Mouse (Mus musculus) lung, postnatal 4 days (tissue): ENCODE results near the gene Gpn3.
"Not testable (repeated sequence)": the region's sequence is repeated elsewhere in the genome, so short reads cannot be mapped to it uniquely, and the experiment has no call there.

Experiments
- DNase-seq, 2 experiments: peaks; one replicate each; pipeline ENCODE4 v3.0.0; 2021

Gpn3 gene

DNA sequence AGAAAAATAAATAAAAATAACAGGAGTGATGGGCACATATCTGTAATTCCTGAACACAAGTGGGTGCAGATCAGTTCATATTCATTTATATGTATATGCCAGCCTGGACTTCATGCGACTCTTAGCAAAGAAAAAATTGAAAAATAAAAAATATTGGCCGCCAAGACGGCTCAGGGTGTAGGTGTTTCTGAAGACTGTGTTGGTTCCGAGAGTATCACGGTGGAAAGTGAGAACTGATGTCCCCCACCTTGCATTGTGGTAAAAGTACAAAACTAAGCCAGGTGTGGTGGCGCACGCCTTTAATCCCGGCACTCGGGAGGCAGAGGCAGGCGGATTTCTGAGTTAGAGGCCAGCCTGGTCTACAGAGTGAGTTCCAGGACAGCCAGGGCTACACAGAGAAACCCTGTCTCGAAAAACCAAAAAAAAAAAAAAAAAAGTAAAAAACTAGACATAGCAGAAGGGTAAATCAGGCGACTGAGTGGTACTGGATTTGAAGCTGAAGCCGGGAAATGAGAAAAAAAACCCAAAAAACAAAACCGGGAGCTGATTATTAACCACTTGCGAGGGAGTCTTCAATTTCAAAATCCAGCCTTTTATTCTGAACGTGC is 19.6 kb downstream of the Gpn3 start:
- DNase-seq, result peak in 1 of 2 experiments; percentile 13

DNA sequence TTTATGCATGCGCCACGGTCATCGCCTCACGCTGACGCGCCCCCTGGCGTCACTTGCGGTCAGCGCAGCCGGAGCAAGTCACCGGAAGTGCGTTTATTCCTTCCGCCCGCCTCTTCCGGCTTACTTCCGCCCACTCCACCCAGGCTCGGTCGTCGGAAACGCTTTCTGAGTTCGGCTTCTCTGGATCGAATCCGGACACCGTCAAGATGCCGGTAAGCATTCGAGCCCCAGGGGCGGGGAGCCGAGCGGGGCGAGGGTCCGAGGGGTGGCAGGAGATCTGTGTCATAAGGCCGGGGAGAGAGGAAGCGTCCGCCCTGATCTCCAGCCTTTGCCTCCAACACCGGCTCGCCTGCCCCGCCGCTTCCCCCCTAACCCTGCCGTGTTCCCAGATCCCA is 20.1 kb downstream of the Gpn3 start, which contains the start of gene Arpc3:
Arpc3 (plus strand) TSS at position 93 of the 395 bp plus-strand sequence.
- peak; percentile 93 to 95 for DNase-seq

DNA sequence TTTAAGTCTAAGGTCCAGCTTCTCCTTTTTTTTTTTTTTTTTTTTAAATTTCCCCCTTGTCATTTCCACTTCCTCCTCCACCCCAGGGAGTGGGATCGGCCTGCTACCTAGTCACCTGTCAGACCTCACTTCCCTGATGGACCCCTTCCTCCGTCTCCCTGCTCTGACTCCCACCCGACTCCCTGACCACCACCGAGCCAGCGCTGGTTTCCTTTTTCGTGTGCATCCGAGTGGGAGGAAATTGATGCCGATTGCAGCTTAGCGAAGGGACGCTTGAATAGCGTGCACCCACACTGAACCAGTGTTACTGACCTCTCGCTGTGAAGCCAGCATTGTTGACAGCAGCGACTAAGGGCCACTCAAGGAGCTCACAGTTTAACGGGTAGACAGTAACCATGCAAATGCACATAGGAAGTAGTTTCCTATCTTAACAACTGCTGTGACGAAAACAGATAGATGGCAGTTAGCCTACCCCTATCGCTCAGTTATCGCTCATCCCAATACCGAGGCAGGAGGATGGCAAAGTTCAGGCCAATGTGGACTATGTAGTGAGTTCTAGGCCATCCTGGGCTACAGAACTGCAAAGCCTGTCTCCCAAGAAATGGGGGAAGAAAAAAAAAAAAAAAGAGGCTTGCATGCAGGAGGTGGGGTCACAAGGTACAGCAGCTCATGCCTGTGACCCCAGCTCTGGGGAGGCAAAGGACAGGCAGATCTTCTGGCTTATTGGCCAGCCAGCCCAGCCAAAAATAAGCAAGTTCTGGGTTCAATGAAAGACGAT is 20.7 kb downstream of the Gpn3 start:
- peak; percentile 42 to 45 for DNase-seq

DNA sequence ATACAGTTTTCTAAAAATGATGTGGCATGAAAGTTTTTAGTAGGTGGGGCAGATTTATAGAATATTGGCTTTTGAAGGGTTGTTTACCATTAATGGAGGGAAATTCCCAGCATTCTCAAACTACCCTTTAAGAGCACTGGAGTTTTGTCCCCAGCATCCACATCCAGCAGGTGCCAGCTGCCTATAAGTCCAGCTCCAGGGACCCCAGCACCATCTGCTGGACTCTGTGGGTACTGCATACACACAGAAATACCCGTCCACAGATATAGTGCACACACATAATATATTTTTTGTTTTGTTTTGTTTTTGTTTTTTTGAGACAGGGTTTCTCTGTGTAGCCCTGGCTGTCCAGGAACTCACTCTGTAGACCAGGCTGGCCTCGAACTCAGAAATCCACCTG is 22.2 kb downstream of the Gpn3 start:
- peak; percentile 72 to 87 for DNase-seq

DNA sequence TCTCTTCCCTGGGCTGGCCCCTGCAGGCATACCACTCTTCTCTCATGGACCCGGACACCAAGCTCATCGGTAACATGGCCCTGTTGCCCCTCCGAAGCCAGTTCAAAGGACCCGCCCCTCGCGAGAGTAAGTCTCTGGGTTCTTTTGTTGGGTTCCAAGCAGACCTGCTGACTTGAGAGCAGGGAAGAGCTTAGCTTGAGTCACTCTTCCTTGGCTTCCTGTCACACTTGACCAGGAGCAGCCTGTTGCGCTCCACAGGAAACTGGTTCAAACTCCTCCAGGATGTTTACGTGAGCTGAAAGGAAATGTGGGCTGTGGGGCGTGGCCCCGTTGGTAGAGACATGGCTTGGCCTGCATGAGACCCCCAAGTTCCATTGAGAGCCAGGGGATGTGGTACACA is 25.1 kb downstream of the Gpn3 start:
- peak; percentile 73 to 88 for DNase-seq

DNA sequence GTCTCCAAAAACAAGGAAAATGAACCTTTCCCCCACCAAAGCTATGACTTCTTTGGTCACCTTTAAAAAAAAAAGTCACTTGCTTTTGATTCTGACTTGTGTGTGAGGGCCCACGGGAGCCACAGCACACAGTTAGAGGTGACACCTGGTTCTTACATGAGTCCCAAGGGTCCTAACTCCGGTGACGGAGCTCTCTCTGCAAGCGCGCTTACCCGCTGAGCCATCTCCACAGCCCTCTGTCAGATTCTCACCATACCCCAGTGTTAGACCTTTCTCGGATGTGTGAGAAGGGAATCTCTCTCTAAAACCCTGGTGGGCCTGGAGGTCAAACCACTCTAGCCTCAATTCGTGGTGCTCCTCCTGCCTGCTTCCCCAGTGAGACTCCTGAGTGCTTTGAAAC is 25.8 kb downstream of the Gpn3 start:
- no peak for DNase-seq

DNA sequence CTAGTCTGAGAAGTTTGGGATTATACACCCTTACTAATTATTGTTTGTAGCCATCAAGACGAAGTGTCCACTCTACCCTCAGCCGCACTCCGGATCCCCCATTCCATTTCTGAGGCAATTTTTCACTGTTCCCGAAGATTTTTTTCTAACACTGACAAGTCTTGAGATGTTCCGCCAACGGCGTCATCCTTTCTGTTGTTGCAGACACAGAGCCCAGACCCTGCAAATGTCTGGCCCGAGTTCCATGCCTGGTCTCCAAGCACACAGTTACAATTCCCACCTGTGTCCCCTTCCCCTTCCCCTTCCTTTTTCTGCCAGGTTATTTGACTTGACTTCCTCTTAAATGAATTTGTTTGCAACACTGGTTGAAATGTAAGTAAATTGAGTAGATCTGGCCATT is 28.2 kb downstream of the Gpn3 start:
- DNase-seq, result no peak

DNA sequence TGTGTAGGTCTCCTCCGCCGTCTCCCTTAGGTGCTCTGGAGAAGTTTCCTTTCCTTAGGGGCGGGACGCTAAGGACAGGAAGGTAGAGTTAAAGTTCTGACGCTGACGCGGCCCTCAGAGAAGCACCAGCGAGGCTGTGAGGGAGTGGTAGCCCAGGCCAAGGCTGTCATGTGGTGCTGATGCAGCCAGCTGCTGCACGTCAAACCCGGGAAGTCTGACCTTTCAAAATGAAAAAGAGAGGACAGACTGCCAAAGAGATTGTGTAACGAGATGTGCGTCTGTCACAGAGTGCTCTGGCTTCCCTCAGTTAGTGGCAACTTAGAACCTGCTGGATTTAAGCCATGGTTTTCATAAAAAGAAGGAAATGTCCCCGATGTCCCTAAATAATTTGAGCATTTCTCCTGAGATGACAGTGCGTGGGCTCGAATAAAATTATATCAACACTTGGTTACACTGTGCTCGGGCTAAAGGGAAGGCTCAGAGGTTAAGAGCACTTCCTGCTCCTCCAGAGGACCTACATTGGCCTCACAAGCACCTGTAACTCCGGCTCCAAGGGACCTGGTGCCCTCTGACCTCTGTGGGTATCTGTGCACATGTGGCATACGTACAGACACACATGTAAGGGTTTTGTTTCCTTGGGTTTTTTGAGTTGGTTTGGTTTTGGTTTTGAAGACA is 29.1 kb downstream of the Gpn3 start:
- DNase-seq, result peak; percentile 49 to 81

DNA sequence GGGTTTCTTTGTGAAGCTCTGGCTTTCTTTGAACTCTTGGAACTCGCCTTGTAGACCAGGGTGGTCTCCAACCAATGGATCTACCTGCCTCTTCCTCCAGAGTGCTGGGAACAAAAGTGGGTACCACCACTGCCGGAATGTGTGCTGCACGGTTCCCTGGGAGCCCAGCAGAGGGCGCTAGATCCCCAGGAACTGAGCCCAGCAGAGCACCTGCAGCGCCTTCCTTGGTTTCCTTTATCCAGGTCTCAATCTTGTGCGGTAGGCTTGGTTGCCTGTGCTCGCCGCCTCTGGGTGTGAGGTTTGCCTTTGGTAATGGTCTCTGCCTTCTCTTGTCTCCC is 29.6 kb downstream of the Gpn3 start:
- DNase-seq, result peak; percentile 59 to 77

DNA sequence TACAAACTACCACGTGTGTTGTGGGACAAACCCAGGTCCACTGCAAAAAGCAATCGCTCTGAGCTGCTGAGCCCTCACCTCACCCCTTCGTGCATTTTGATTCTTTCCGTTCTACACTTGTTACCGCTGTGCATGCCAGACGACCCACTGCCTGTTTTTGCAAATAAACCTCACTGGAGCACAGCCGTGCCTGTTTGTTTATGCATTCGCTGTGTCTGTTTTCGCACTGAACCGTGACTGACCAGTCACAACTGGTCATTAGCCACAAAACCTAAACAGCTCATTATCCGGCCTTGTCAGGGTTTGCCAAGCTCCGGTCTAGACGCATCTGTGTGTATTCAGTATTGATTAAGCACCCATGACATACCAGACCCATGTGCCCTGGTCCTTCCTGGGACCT is 30.5 kb downstream of the Gpn3 start:
- DNase-seq, result no peak

DNA sequence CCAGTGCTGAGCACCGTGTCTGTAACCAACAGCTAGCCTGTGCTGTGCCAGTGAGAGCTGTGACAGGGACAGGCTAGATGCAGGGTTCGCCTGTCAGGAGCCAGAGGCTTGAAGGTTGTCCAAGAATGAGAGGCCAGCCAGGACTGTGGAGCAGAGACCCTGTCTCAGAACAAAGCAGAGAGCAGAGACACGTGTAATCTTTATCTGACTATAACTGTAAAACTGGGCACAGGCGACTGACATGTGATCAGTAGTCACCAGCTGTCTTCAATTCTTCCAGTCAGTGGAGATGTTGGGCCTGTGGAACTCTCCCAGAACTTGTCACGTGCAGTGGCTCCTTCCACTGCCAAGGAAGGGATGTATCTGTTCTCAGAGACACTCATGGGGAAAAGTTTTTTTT is 31.1 kb downstream of the Gpn3 start:
- DNase-seq, result peak in 1 of 2 experiments; percentile 77

DNA sequence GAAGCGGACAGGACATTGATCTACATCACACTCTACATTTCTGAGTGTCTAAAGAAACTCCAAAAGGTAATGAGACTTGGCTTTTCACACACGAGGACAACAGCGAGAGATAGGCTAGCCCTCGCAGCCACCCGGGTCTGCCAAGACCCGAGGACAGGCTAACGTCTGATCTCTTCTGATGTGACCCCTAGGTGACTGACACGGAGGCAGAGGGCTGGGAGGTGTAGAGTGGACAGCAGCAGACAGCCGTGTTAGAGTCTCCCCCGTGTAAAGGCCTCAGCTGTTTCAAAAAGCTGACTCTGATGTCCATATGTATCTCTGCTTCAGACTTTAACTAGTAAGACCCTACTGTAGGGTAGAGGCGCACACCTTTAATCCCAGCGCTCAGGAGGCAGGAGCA is 31.7 kb downstream of the Gpn3 start:
- DNase-seq, result no peak

DNA sequence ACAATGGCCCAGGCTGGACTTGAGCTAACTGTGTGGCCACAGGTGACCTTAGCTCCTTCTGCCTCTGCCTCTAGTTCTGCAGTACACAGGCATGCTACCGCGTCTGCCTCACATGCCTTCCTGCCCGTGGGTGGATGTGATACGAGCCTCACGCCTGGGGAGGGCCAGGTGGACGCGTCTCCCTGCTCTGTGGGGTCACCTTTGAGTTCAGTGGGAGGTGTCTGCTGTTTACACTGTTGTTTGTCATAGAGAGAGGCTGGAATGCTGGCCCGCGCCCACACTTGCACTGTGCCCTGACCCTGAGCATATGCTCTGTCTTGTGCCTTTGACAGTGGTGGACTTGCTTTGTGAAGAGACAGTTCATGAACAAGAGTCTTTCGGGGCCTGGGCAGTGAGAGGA is 33.9 kb downstream of the Gpn3 start:
- no peak for DNase-seq

DNA sequence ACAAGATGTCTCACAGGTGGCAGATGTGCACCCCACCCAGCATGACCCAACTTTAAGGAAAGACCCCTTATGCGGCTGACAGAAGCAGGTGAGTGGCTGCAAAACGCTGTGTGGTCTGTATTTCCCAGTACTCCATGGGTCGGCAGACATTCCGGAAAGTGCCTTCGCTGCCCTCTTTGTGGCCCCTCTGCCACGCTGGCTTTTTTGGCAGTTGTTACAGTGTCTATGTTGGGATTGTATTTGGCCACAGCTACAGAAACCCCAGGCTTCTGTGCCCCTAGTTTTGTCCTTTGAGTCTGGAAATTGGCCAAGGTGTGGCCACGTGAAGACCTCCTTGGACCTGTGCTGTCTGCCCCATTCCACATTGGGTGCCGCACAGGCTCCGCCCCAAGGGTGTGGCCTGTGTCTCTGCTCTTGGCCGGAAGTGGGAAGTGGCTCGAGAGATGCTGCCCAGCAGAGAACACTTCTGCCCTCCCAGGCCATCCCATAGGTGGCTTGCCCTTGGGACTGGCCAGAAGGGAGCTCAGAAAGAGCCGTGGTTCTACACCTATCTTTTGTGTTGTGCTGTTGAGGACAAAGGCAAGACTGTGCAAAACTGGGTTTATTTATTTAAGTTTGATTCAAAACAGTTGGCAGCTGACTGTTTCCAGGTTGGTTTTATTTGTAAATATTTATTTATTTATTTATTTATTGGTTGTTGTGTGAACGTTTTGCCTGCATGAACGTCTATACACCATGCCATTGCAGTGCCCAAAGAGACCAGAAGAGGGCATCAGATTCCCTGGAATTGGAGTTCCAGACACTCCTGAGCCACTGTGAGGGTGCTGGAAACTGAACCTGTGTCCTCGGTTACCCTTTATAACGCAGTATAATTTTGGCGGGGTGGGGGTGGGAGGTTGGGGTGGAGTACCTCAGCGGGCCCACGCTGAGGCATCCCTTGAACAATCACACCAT is 38.3 kb downstream of the Gpn3 start:
- no peak for DNase-seq

DNA sequence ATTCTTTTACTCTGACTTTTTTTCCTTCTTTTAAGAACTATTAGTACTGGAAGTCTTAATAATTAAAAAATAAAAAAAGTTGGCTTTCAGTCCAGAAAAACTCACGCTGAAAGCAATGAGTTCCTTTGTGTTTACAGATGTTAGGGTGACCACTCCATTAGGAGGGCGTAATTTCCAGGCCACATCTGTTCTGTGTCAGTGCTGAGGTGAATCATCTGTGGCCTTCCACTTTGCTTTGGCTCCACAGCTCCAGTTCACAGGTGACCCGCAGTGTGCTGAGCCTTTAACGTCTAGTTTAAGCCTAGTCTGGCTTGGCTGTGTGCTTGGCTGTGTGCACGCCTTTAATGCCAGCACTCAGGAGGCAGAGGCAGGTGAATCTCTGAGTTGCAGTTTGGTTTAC is 40.2 kb downstream of the Gpn3 start:
- no peak for DNase-seq

DNA sequence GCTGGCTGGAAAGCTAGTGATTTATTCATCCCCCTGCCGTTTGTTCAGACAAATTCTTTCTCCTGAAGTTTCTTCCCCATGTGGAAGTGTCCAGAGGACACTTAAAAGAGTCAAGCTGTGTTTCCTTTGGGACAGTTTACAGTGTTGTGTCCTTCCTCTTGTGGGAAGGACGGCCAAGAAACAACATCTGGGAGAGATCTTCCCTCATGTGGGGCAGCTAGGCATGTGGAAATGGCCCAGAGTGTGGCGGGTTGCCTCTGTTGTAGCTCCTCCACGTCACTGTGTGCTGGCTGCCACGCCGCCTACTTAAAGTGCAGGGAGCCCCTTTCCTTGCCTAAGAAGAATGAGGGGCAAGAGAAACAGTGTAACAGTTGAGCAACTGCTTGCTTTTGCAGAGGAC is 41.1 kb downstream of the Gpn3 start:
- peak in 1 of 2 experiments; percentile 81 for DNase-seq

DNA sequence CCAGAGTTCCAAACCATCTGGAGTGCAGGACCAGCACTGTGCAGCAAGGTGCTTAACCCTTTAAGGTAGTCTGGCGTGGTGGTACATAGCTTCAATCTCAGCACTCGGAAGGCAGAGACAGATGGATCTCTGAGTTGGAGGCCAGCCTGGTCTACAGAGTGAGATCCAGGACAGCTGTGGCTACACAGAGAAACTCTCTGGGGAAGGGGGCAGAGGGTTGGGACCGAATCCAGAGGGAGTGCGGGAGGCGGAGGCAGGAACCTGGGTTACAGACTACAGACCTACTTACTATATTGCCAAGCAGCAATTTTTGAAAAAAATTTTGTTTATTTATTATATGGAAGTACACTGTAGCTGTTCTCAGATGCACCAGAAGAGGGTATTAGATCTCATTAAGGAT is 42.7 kb downstream of the Gpn3 start:
- no peak for DNase-seq

DNA sequence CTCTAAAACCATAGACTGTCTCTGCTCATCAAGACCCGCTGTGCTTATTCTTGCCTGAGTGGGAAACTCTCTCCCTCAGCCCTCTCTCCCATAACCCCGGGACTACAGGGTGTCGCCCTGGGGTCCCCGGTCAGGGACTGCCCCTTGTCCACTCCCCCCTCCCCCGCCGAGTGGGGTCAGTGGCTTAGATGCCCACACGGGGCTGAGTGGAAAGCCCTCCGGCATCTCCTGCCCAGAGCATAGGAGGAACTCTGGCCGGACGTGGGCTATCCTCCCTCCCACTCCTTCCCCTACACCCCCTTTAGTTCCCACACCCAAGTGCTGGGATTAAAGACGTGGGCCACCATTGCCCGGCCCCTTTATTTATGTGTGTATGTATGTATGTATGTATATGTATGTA is 43.8 kb downstream of the Gpn3 start:
- no peak for DNase-seq

DNA sequence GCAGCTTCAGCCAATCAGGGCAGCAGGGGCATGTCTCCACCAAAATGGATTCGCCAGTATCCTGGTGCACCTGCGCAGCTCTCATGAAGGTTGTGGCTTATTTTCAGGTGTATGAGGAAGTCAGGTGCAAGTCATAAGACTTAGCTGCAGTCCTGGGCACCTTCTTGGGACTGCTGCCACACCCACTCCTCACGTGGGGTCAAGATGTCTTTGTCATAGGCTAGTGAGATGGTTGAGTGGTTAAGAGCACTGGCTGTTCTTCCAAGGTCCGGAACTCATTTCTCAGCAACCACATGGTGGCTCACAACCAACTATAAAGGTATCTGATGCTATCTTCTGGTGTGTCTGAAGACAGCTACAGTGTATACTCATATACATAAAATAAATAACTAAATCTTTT is 49.0 kb downstream of the Gpn3 start:
- not testable (repeated sequence) for DNase-seq

DNA sequence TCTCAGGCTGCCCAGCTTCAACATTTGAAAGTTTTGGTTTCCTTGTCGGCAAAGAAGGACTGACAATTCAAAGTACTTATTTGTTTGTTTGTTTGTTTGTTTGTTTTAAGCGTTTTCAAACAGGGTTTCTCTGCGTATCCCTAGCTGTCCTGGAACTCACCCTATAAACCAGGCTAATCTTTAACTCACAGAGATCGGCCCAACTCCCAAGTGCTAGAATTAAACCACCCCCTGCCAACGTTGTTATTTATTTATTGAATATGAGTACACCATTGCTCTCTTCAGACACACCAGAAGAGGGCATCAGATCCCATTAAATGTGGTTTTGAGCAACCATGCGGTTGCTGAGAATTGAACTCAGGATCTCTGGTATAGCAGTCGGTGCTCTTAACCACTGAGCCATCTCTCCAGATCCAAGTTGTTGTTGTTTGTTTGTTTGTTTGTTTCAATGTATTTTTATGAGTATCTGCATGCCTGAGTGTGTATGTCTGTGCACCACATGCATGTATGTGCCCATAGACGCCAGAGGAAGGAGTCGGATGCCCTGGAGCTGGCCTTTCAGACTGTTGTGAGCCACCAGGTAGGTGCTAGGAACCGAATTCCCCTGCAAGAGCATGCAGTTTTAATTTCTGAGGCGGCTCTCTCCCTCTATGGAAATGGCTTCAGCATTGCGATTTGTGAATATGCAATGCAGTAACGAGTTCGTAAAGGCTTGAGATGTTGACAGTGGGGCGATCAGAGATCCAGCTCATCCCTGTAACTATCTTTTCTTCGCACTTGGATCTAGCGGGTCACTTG is 49.8 kb downstream of the Gpn3 start, which contains the start of gene Anapc7:
Anapc7 (plus strand) TSS at position 423 of the 798 bp plus-strand sequence.
- DNase-seq, result no peak

DNA sequence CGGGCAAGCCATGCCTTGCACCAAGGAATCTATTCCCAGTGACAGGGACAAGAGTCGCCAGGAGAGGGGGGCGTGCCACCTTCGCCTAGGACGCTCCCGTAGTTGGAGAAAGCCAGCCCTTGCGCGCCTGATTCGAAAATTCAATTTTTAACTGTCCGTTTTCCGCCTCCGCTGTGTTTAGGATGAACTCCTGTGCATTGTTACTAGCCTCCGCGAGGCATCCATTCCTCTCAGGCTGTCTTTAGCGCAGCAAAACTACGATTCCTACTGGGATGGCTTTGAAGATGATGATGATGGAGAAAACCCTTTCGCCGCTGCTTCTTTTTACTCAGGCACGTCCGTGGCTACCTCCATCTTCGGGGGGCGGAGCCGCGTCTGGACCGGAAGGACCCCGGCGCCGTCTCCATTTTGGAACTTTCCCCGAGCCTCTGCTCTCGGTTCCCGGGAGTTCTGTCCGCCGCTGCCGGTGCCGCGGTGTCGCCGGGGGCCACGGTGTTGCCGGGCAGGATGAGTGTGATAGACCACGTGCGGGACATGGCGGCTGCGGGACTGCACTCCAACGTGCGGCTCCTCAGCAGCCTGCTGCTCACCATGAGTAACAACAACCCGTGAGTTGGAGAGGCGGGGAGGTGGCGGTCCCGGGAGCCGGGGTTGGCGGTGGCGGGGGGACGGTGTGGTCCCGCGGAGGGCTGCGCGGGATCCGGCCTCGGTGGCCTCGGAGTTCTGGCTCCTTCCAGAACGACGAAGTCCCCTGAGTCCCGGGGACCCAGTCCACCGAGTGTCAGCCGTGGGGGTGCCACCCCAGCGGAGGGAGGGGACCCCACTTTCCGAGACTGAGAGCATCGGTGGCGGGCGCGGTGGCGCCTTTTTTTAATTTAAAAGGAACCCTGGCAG is 50.6 kb downstream of the Gpn3 start:
- DNase-seq, result peak; percentile 90 to 93
